Comparison of ENCODE assay signal across 8 mouse cellular contexts in genomic region chr17:35917143-35917462, GRCm38 (mm10). TPM values are rescaled to one million over a fixed set of nuclear protein-coding genes. Genes with fewer than 3 reads are reported as not detected.
DNase-seq lines count a peak whose midpoint lies in the region; ATAC-seq and TF ChIP-seq lines count a peak whose summit lies in the region.

No protein-coding gene starts in this region.

- H3K9ac ChIP-seq in kidney, embryonic 14.5 days (ENCODE audit: low read depth, low read length) = peak overlapping the region; percentile 97
- peak overlapping the region; percentile 99 for H3K9ac ChIP-seq in heart, postnatal 0 days (replicated peaks; ENCODE audit: low read depth, low read length)
- H3K9ac ChIP-seq in liver, adult 2 months (ENCODE audit: low read depth, low read length) = peak overlapping the region; percentile 96
- H3K9ac ChIP-seq in neural tube, embryonic 15.5 days (replicated peaks) = peak overlapping the region; percentile 80

- no peak for TF ChIP-seq CTCF in heart, postnatal 0 days (IDR thresholded peaks at IDR 0.05; ENCODE audit: low read depth)
- TF ChIP-seq CTCF in liver, adult 2 months (IDR thresholded peaks at IDR 0.05; ENCODE audit: low read depth, low read length) = no peak

- peak overlapping the region; percentile 85 for H3K4me3 ChIP-seq in kidney, embryonic 14.5 days (ENCODE audit: low read length)
- peak overlapping the region; percentile 81 for H3K4me3 ChIP-seq in brown adipose tissue, adult 24 weeks (ENCODE audit: insufficient read depth, low read depth, low read length)
- peak overlapping the region; percentile 91 for H3K4me3 ChIP-seq in heart, postnatal 0 days (ENCODE audit: low read depth, low read length)
- H3K4me3 ChIP-seq in liver, adult 2 months (ENCODE audit: insufficient read depth, low read depth, low read length) = peak overlapping the region; percentile 95
- peak overlapping the region; percentile 73 for H3K4me3 ChIP-seq in neural tube, embryonic 15.5 days (replicated peaks)

- DNase-seq in kidney, adult 18-20 months = no peak
- DNase-seq in heart, postnatal 0 days (ENCODE audit: low spot score) = no peak
- no peak for DNase-seq in liver, adult 2 months (ENCODE audit: extremely low read depth, low read depth, low spot score)
- no peak for DNase-seq in layer of hippocampus, adult 8-10 months (ENCODE audit: low spot score in 2 of 2)

- no peak for TF ChIP-seq EP300 in heart, postnatal 0 days (IDR thresholded peaks at IDR 0.05; ENCODE audit: low read depth)

- H3K27me3 ChIP-seq in kidney, embryonic 14.5 days (ENCODE audit: control insufficient read depth, insufficient read depth, low read length) = no peaks in the 10 kb centered on the region
- no peaks in the 10 kb centered on the region for H3K27me3 ChIP-seq in heart, postnatal 0 days (ENCODE audit: control insufficient read depth, insufficient read depth, low read length)
- no peaks in the 10 kb centered on the region for H3K27me3 ChIP-seq in liver, adult 2 months (ENCODE audit: control insufficient read depth, insufficient read depth, low read length)
- H3K27me3 ChIP-seq in neural tube, embryonic 15.5 days (replicated peaks) = no peaks in the 10 kb centered on the region

- 0% methylated on average over 8 of the region's 8 CpGs for WGBS in kidney, embryonic 14.5 days
- 1% methylated on average over 8 of the region's 8 CpGs for WGBS in heart, postnatal 0 days
- 0% methylated on average over 8 of the region's 8 CpGs for WGBS in liver, adult 2 months
- WGBS in neural tube, embryonic 15.5 days = 0% methylated on average over 8 of the region's 8 CpGs

- H3K9me3 ChIP-seq in kidney, embryonic 14.5 days (ENCODE audit: control insufficient read depth, low read length) = no peaks in the 10 kb centered on the region
- no peaks in the 10 kb centered on the region for H3K9me3 ChIP-seq in heart, postnatal 0 days (replicated peaks; ENCODE audit: control insufficient read depth, low read length)
- H3K9me3 ChIP-seq in neural tube, embryonic 15.5 days (replicated peaks) = no peaks in the 10 kb centered on the region

- ATAC-seq in kidney, embryonic 14.5 days (ENCODE audit: low FRiP score, low TSS enrichment) = no peak
- no peak for ATAC-seq in heart, postnatal 0 days (ENCODE audit: insufficient read depth, low read depth)
- no peak for ATAC-seq in neural tube, embryonic 15.5 days (ENCODE audit: low FRiP score)
- ATAC-seq in monocyte, adult 5-6 weeks (replicated peaks; ENCODE audit: insufficient number of reproducible peaks, low FRiP score, low TSS enrichment, poor library complexity, severe bottlenecking) = no peak

- peaks cover 27% of the 10 kb centered on the region for H3K4me1 ChIP-seq in kidney, embryonic 14.5 days (ENCODE audit: control insufficient read depth, insufficient read depth, low read length)
- H3K4me1 ChIP-seq in brown adipose tissue, adult 24 weeks (ENCODE audit: control insufficient read depth, insufficient read depth, insufficient read length, low read length) = no peaks in the 10 kb centered on the region; the same call in 1 of the 2 replicates
- peaks cover 18% of the 10 kb centered on the region; the same call in 1 of the 2 replicates for H3K4me1 ChIP-seq in heart, postnatal 0 days (ENCODE audit: control insufficient read depth, insufficient read depth)
- peaks cover 10% of the 10 kb centered on the region; the same call in 1 of the 2 replicates for H3K4me1 ChIP-seq in liver, adult 2 months (ENCODE audit: control insufficient read depth, insufficient read depth, low read length)
- peaks cover 43% of the 10 kb centered on the region for H3K4me1 ChIP-seq in neural tube, embryonic 15.5 days

- peaks cover 36% of the 10 kb centered on the region for H3K36me3 ChIP-seq in kidney, embryonic 14.5 days (ENCODE audit: control insufficient read depth, insufficient read depth, low read length)
- peaks cover 31% of the 10 kb centered on the region for H3K36me3 ChIP-seq in heart, postnatal 0 days (replicated peaks; ENCODE audit: control insufficient read depth, insufficient read depth, low read length)
- peaks cover 18% of the 10 kb centered on the region for H3K36me3 ChIP-seq in liver, adult 2 months (ENCODE audit: control insufficient read depth, insufficient read depth, low read length)
- peaks cover 11% of the 10 kb centered on the region; the same call in 1 of the 2 replicates for H3K36me3 ChIP-seq in neural tube, embryonic 15.5 days

- TF ChIP-seq POLR2A in liver, adult 2 months (IDR thresholded peaks at IDR 0.05; ENCODE audit: extremely low read depth, insufficient read depth, low read length) = no peak

- H3K27ac ChIP-seq in kidney, embryonic 14.5 days (ENCODE audit: low read depth, low read length) = peak overlapping the region; percentile 99
- H3K27ac ChIP-seq in brown adipose tissue, adult 24 weeks (replicated peaks; ENCODE audit: low read depth, low read length) = peak overlapping the region; percentile 98
- peak overlapping the region; percentile 99 for H3K27ac ChIP-seq in heart, postnatal 0 days (ENCODE audit: low read depth)
- H3K27ac ChIP-seq in liver, adult 2 months (replicated peaks; ENCODE audit: insufficient read depth, low read depth, low read length) = peak overlapping the region; percentile 98
- peak overlapping the region; percentile 99 for H3K27ac ChIP-seq in neural tube, embryonic 15.5 days (replicated peaks)

- H3K4me2 ChIP-seq in kidney, embryonic 14.5 days (replicated peaks; ENCODE audit: low read depth, low read length) = peak overlapping the region; percentile 98
- H3K4me2 ChIP-seq in heart, postnatal 0 days (ENCODE audit: low read depth, low read length) = peak overlapping the region; percentile 89
- H3K4me2 ChIP-seq in neural tube, embryonic 15.5 days = peak overlapping the region; percentile 78

- H3K79me2 ChIP-seq in liver, adult 2 months (ENCODE audit: control insufficient read depth, insufficient read depth, low read length) = peaks cover 10% of the 10 kb centered on the region

RNA-seq across cellular contexts. Expression of gene Ppp1r10, which starts 0.9 kb away (rescaled TPM):
- polyA plus RNA-seq in kidney, embryonic 14.5 days (2014; fragmentation: Nextera tagmentation; extraction: Ambion mirVana) = 30.6 and 44.7 TPM in 2 replicates
- 13.4 and 49.3 TPM in 2 replicates for polyA plus RNA-seq in brown adipose tissue, adult 24 weeks (2012; ENCODE audit: insufficient read depth, insufficient read length, missing spikeins)
- 11.2 and 20.7 TPM in 2 replicates for total RNA-seq in heart, postnatal 0 days (2014; rRNA removed; ENCODE audit: low replicate concordance)
- polyA plus RNA-seq in heart, postnatal 0 days (2015; fragmentation: Nextera tagmentation; extraction: Ambion mirVana) = 14.8 and 20.2 TPM in 2 replicates
- total RNA-seq in liver, adult 2 months (2014; rRNA removed) = 14.6 and 14.7 TPM in 2 replicates
- 15.8 and 30.0 TPM in 2 replicates for polyA plus RNA-seq in liver, adult 2 months (2012; rRNA removed)
- polyA plus RNA-seq in neural tube, embryonic 15.5 days (2015; fragmentation: Nextera tagmentation; extraction: Ambion mirVana) = 36.7 and 40.8 TPM in 2 replicates
- 10 to 100 TPM; 71.6 to 79.8 (median 74.6) TPM for total RNA-seq in layer of hippocampus, adult 8-10 months (2022)
- 103 to 230 TPM (median 106 TPM) in 3 replicates for total RNA-seq in monocyte, adult 5-6 weeks (2017)

RNA-seq across cellular contexts. Expression of gene Mrps18b, which starts 0.9 kb away (rescaled TPM):
- polyA plus RNA-seq in kidney, embryonic 14.5 days (2014; fragmentation: Nextera tagmentation; extraction: Ambion mirVana) = 79.0 and 101 TPM in 2 replicates
- 111 and 132 TPM in 2 replicates for polyA plus RNA-seq in brown adipose tissue, adult 24 weeks (2012; ENCODE audit: insufficient read depth, insufficient read length, missing spikeins)
- total RNA-seq in heart, postnatal 0 days (2014; rRNA removed; ENCODE audit: low replicate concordance) = 38.0 and 73.7 TPM in 2 replicates
- 68.6 and 77.0 TPM in 2 replicates for polyA plus RNA-seq in heart, postnatal 0 days (2015; fragmentation: Nextera tagmentation; extraction: Ambion mirVana)
- total RNA-seq in liver, adult 2 months (2014; rRNA removed) = 41.1 and 58.7 TPM in 2 replicates
- 89.5 and 106 TPM in 2 replicates for polyA plus RNA-seq in liver, adult 2 months (2012; rRNA removed)
- polyA plus RNA-seq in neural tube, embryonic 15.5 days (2015; fragmentation: Nextera tagmentation; extraction: Ambion mirVana) = 67.1 and 73.6 TPM in 2 replicates
- 10 to 100 TPM; 39.0 to 57.9 (median 42.8) TPM for total RNA-seq in layer of hippocampus, adult 8-10 months (2022)
- total RNA-seq in monocyte, adult 5-6 weeks (2017) = 26.6 to 31.6 TPM (median 29.0 TPM) in 3 replicates

RNA-seq across cellular contexts. Expression of gene Atat1, which starts 7.2 kb away (rescaled TPM):
- 76.5 and 92.2 TPM in 2 replicates for polyA plus RNA-seq in kidney, embryonic 14.5 days (2014; fragmentation: Nextera tagmentation; extraction: Ambion mirVana)
- polyA plus RNA-seq in brown adipose tissue, adult 24 weeks (2012; ENCODE audit: insufficient read depth, insufficient read length, missing spikeins) = 19.1 and 42.2 TPM in 2 replicates
- total RNA-seq in heart, postnatal 0 days (2014; rRNA removed; ENCODE audit: low replicate concordance) = 28.6 and 31.0 TPM in 2 replicates
- 19.1 and 19.8 TPM in 2 replicates for polyA plus RNA-seq in heart, postnatal 0 days (2015; fragmentation: Nextera tagmentation; extraction: Ambion mirVana)
- total RNA-seq in liver, adult 2 months (2014; rRNA removed) = 12.1 and 12.8 TPM in 2 replicates
- 37.4 and 47.5 TPM in 2 replicates for polyA plus RNA-seq in liver, adult 2 months (2012; rRNA removed)
- 259 and 319 TPM in 2 replicates for polyA plus RNA-seq in neural tube, embryonic 15.5 days (2015; fragmentation: Nextera tagmentation; extraction: Ambion mirVana)
- 10 to 100 TPM; 53.2 to 64.1 (median 60.0) TPM for total RNA-seq in layer of hippocampus, adult 8-10 months (2022)
- total RNA-seq in monocyte, adult 5-6 weeks (2017) = 13.9 to 18.7 TPM (median 14.2 TPM) in 3 replicates

RNA-seq across cellular contexts. Expression of gene 2310061I04Rik, which starts 19.9 kb away (rescaled TPM):
- polyA plus RNA-seq in kidney, embryonic 14.5 days (2014; fragmentation: Nextera tagmentation; extraction: Ambion mirVana) = 36.2 and 41.5 TPM in 2 replicates
- 125 and 142 TPM in 2 replicates for polyA plus RNA-seq in brown adipose tissue, adult 24 weeks (2012; ENCODE audit: insufficient read depth, insufficient read length, missing spikeins)
- 32.5 and 36.6 TPM in 2 replicates for total RNA-seq in heart, postnatal 0 days (2014; rRNA removed; ENCODE audit: low replicate concordance)
- polyA plus RNA-seq in heart, postnatal 0 days (2015; fragmentation: Nextera tagmentation; extraction: Ambion mirVana) = 51.9 and 53.1 TPM in 2 replicates
- 4.9 and 7.0 TPM in 2 replicates for total RNA-seq in liver, adult 2 months (2014; rRNA removed)
- 35.3 and 37.4 TPM in 2 replicates for polyA plus RNA-seq in liver, adult 2 months (2012; rRNA removed)
- polyA plus RNA-seq in neural tube, embryonic 15.5 days (2015; fragmentation: Nextera tagmentation; extraction: Ambion mirVana) = 59.2 and 75.2 TPM in 2 replicates
- total RNA-seq in layer of hippocampus, adult 8-10 months (2022) = 10 to 100 TPM; 45.9 to 61.4 (median 50.0) TPM
- total RNA-seq in monocyte, adult 5-6 weeks (2017) = 1.8 to 10.4 TPM (median 5.7 TPM) in 3 replicates

RNA-seq across cellular contexts. Expression of gene Dhx16, which starts 37.5 kb away (rescaled TPM):
- 37.8 and 50.0 TPM in 2 replicates for polyA plus RNA-seq in kidney, embryonic 14.5 days (2014; fragmentation: Nextera tagmentation; extraction: Ambion mirVana)
- polyA plus RNA-seq in brown adipose tissue, adult 24 weeks (2012; ENCODE audit: insufficient read depth, insufficient read length, missing spikeins) = 17.0 and 26.4 TPM in 2 replicates
- total RNA-seq in heart, postnatal 0 days (2014; rRNA removed; ENCODE audit: low replicate concordance) = 18.2 and 24.1 TPM in 2 replicates
- polyA plus RNA-seq in heart, postnatal 0 days (2015; fragmentation: Nextera tagmentation; extraction: Ambion mirVana) = 14.9 and 15.0 TPM in 2 replicates
- total RNA-seq in liver, adult 2 months (2014; rRNA removed) = 18.5 and 25.8 TPM in 2 replicates
- polyA plus RNA-seq in liver, adult 2 months (2012; rRNA removed) = 41.4 and 52.2 TPM in 2 replicates
- 26.8 and 30.5 TPM in 2 replicates for polyA plus RNA-seq in neural tube, embryonic 15.5 days (2015; fragmentation: Nextera tagmentation; extraction: Ambion mirVana)
- total RNA-seq in layer of hippocampus, adult 8-10 months (2022) = 10 to 100 TPM; 28.3 to 35.3 (median 31.4) TPM
- 67.7 to 106 TPM (median 105 TPM) in 3 replicates for total RNA-seq in monocyte, adult 5-6 weeks (2017)
